Mouse (Mus musculus) urinary bladder, postnatal 36 days (tissue): ENCODE data around the gene Nxph3.
A peak's percentile ranks its signal among the peaks of the same experiment; 100 is the strongest.

Experiments used
- DNase-seq, 2 experiments: peaks; one replicate each; pipeline ENCODE4 v3.0.0; 2022; ENCODE audit warnings: low spot score in 2 of 2, mixed read lengths in 1 of 2

The Nxph3 gene

GRCm38 (mm10) chr11:95514298-95514861, at the start of gene Nxph3:
TSS of gene Nxph3 (minus strand) at chr11:95514570.
- peak; percentile 53 to 74 for DNase-seq

GRCm38 (mm10) chr11:95563849-95564248, 49.5 kb upstream of the Nxph3 start:
- DNase-seq = no peak

- DNase-seq = peak; percentile 52 to 68
Observed at GRCm38 (mm10) chr11:95560773-95561172, 46.4 kb upstream of the Nxph3 start.

- no peak for DNase-seq
Observed at GRCm38 (mm10) chr11:95559761-95560160, 45.4 kb upstream of the Nxph3 start.

- DNase-seq = no peak
Observed at GRCm38 (mm10) chr11:95557719-95558118, 43.3 kb upstream of the Nxph3 start.

GRCm38 (mm10) chr11:95557032-95557431, 42.7 kb upstream of the Nxph3 start:
- no peak for DNase-seq

GRCm38 (mm10) chr11:95555279-95555678, 40.9 kb upstream of the Nxph3 start:
- no peak for DNase-seq

- DNase-seq = peak; percentile 52 to 53
Observed at GRCm38 (mm10) chr11:95550301-95551021, 36.1 kb upstream of the Nxph3 start.

GRCm38 (mm10) chr11:95546021-95546782, 31.8 kb upstream of the Nxph3 start:
- DNase-seq = no peak

- DNase-seq = no peak
Observed at GRCm38 (mm10) chr11:95544546-95545327, 30.4 kb upstream of the Nxph3 start.

GRCm38 (mm10) chr11:95540637-95541385, 26.4 kb upstream of the Nxph3 start:
- DNase-seq = no peak

GRCm38 (mm10) chr11:95538378-95539104, 24.2 kb upstream of the Nxph3 start:
- no peak for DNase-seq

GRCm38 (mm10) chr11:95533484-95534160, 19.3 kb upstream of the Nxph3 start:
- DNase-seq = peak; percentile 83 to 90

- DNase-seq = no peak
Observed at GRCm38 (mm10) chr11:95532353-95533072, 18.1 kb upstream of the Nxph3 start.

- DNase-seq = no peak
Observed at GRCm38 (mm10) chr11:95528231-95528630, 13.9 kb upstream of the Nxph3 start.

- DNase-seq = no peak
Observed at GRCm38 (mm10) chr11:95527307-95527706, 12.9 kb upstream of the Nxph3 start.

- peak; percentile 72 to 80 for DNase-seq
Observed at GRCm38 (mm10) chr11:95521563-95521962, 7.2 kb upstream of the Nxph3 start.

- peak; percentile 79 to 84 for DNase-seq
Observed at GRCm38 (mm10) chr11:95520456-95521072, 6.2 kb upstream of the Nxph3 start.

GRCm38 (mm10) chr11:95519996-95520395, 5.6 kb upstream of the Nxph3 start:
- no peak for DNase-seq
